Mouse (Mus musculus): Measurements from ENCODE around the gene BC030870.

GRCm38 (mm10) chr8:65104041-65104440 is 25.3 kb downstream of the BC030870 start:
- TF ChIP-seq CTCF (IDR thresholded peaks at IDR 0.05; ENCODE audit: extremely low read depth, insufficient read depth, low read length) (no peak), POLR2A (IDR thresholded peaks at IDR 0.05; ENCODE audit: extremely low read depth, insufficient read depth, low read length) (no peak)

Data from cortical plate, adult 2 months (tissue).